Mouse (Mus musculus): Measurements from ENCODE around the gene Tob2. TPM values are rescaled to one million over a fixed set of nuclear protein-coding genes. Genes with fewer than 3 reads are reported as not detected.

Gene Tob2
- total RNA-seq, 1 experiment = 20.9 TPM

DNA sequence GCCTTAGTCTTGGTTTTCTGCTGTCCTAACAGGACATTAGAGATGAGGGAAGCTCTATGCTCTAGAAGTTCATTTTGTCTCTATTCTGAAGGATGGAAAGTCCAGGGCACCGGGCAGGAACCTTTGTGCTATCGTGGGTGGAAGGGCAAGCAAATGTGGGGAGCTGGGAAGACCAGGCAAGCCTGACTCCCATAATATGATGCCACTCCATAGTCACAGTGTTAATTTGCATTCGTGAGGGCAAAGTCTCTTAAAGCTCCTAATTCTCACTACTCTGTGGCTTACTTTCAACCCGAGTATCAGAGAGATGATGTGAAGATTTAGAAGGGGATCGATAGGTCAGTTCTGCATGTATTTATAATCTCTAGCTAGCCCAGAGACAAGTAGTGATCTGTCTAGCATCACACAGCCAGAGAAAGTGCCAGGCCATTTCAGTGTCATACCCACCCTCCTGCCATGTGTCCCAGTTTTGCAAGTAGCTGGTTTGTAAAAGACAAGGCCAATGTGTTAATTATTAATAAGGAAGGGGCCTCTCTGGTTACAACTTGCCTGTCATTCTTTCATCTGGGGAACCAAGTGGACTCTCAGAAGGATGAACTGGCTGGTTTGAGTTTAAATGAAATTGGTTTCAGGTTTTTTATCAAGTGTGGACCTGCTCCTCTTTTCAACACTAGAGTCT is 39.1 kb upstream of the Tob2 start:
- Histone ChIP-seq H3K9ac (ENCODE audit: insufficient read depth, low read depth, low read length, poor library complexity, severe bottlenecking) (no peak overlapping the region), H3K9me3 (ENCODE audit: control insufficient read depth, insufficient read depth, low read depth, low read length) (no peaks in the 10 kb centered on the region), H3K27ac (ENCODE audit: insufficient read depth, low read depth, low read length, poor library complexity, severe bottlenecking) (no peak overlapping the region), H3K4me1 (ENCODE audit: control insufficient read depth in 2 of 2, insufficient read depth in 2 of 2, low read length in 2 of 2, poor library complexity in 1 of 2) (peaks cover 0 to 2% of the 10 kb centered on the region in 2 experiments; a peak in 2 of 4 replicates), H3K4me3 (ENCODE audit: insufficient read depth in 1 of 2, low read depth in 1 of 2, low read length in 2 of 2, poor library complexity in 1 of 2, severe bottlenecking in 1 of 2) (no peak overlapping the region), H3K36me3 (ENCODE audit: control insufficient read depth, insufficient read depth, low read length, poor library complexity, severe bottlenecking) (peaks cover 44% of the 10 kb centered on the region)
- DNase-seq (ENCODE audit: low read depth, low spot score) = no peak
- TF ChIP-seq ZNF384 (IDR thresholded peaks at IDR 0.05; ENCODE audit: low read depth, low read length) (no peak), CHD2 (IDR thresholded peaks at IDR 0.05; ENCODE audit: low read depth, low read length) (no peak), MAFK (IDR thresholded peaks at IDR 0.05; ENCODE audit: insufficient read depth, low read depth, low read length) (no peak), HCFC1 (IDR thresholded peaks at IDR 0.05; ENCODE audit: borderline replicate concordance, insufficient read depth, low read length) (no peak)
- in situ Hi-C loops (cut with MboI; ENCODE audit: low sequenced_read_pairs in 2 of 2, unreplicated experiment in 2 of 2) = no loop called here

DNA sequence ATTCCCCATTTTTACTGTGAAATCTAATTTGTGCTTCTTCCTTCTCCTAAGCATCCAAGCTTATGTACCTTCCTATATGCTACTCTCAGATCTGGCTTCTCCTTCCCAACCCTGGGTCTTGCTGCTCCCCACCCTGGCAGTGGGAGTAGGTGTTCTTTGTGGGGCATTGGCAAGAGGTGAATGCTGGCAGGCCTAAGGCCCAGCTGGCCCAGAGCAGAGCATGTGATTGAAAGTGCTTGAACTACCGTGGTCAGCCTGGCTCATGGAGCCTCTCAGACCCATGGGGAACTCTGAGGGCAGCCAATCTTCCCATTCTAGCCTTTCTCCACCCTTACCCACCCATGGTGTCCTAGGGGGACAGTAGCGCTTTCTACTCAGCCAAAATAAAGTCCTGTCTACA is 37.8 kb upstream of the Tob2 start:
- Histone ChIP-seq H3K4me1 (ENCODE audit: control insufficient read depth in 2 of 2, insufficient read depth in 2 of 2, low read length in 2 of 2, poor library complexity in 1 of 2) (peaks cover 6 to 8% of the 10 kb centered on the region in 2 experiments), H3K4me3 (ENCODE audit: insufficient read depth in 1 of 2, low read depth in 1 of 2, low read length in 2 of 2, poor library complexity in 1 of 2, severe bottlenecking in 1 of 2) (no peak overlapping the region), H3K36me3 (ENCODE audit: control insufficient read depth, insufficient read depth, low read length, poor library complexity, severe bottlenecking) (peaks cover 38% of the 10 kb centered on the region), H3K9ac (ENCODE audit: insufficient read depth, low read depth, low read length, poor library complexity, severe bottlenecking) (no peak overlapping the region), H3K9me3 (ENCODE audit: control insufficient read depth, insufficient read depth, low read depth, low read length) (no peaks in the 10 kb centered on the region), H3K27ac (ENCODE audit: insufficient read depth, low read depth, low read length, poor library complexity, severe bottlenecking) (no peak overlapping the region)
- in situ Hi-C loops (cut with MboI; ENCODE audit: low sequenced_read_pairs in 2 of 2, unreplicated experiment in 2 of 2) = no loop called here
- TF ChIP-seq MAFK (IDR thresholded peaks at IDR 0.05; ENCODE audit: insufficient read depth, low read depth, low read length) (no peak), ZNF384 (IDR thresholded peaks at IDR 0.05; ENCODE audit: low read depth, low read length) (no peak), CHD2 (IDR thresholded peaks at IDR 0.05; ENCODE audit: low read depth, low read length) (no peak), HCFC1 (IDR thresholded peaks at IDR 0.05; ENCODE audit: borderline replicate concordance, insufficient read depth, low read length) (no peak), ZC3H11A (IDR thresholded peaks at IDR 0.05; ENCODE audit: borderline replicate concordance, low read depth, low read length) (no peak)
- DNase-seq (ENCODE audit: low read depth, low spot score) = no peak

DNA sequence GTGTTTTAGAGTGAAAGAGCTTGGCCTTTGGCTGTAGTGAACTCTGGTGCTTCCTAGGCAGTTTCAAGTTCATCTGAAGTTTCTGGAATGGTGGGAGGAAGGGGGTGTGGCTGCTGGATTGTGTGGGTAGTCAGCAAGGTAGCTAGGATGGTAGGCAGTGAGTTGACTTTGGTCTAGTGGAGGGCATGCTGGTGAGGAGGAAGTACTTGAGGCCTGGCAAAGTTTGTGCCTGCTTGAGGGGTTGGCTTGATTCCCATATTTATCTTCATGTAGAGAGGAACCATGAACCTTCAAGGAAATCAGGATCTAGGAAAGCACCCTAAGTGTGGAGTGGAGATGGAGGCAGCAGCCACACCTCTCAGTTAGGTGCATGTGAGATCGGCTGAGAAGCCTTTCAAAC is 35.4 kb upstream of the Tob2 start:
- Histone ChIP-seq H3K36me3 (ENCODE audit: control insufficient read depth, insufficient read depth, low read length, poor library complexity, severe bottlenecking) (peaks cover 26% of the 10 kb centered on the region), H3K9me3 (ENCODE audit: control insufficient read depth, insufficient read depth, low read depth, low read length) (no peaks in the 10 kb centered on the region), H3K4me3 (ENCODE audit: insufficient read depth in 1 of 2, low read depth in 1 of 2, low read length in 2 of 2, poor library complexity in 1 of 2, severe bottlenecking in 1 of 2) (no peak overlapping the region), H3K9ac (ENCODE audit: insufficient read depth, low read depth, low read length, poor library complexity, severe bottlenecking) (no peak overlapping the region), H3K4me1 (ENCODE audit: control insufficient read depth in 2 of 2, insufficient read depth in 2 of 2, low read length in 2 of 2, poor library complexity in 1 of 2) (peaks cover 8 to 11% of the 10 kb centered on the region in 2 experiments), H3K27ac (ENCODE audit: insufficient read depth, low read depth, low read length, poor library complexity, severe bottlenecking) (0 out of 2 replicates have a peak overlapping the region, but pooled peaks have one; percentile 36)
- in situ Hi-C loops (cut with MboI; ENCODE audit: low sequenced_read_pairs in 2 of 2, unreplicated experiment in 2 of 2) = no loop called here
- no peak for DNase-seq (ENCODE audit: low read depth, low spot score)
- no peak for TF ChIP-seq MAFK (IDR thresholded peaks at IDR 0.05; ENCODE audit: insufficient read depth, low read depth, low read length)
- no peak for TF ChIP-seq HCFC1 (IDR thresholded peaks at IDR 0.05; ENCODE audit: borderline replicate concordance, insufficient read depth, low read length)
- TF ChIP-seq ZNF384 (IDR thresholded peaks at IDR 0.05; ENCODE audit: low read depth, low read length) = no peak
- no peak for TF ChIP-seq ZC3H11A (IDR thresholded peaks at IDR 0.05; ENCODE audit: borderline replicate concordance, low read depth, low read length)
- TF ChIP-seq CHD2 (IDR thresholded peaks at IDR 0.05; ENCODE audit: low read depth, low read length) = no peak

DNA sequence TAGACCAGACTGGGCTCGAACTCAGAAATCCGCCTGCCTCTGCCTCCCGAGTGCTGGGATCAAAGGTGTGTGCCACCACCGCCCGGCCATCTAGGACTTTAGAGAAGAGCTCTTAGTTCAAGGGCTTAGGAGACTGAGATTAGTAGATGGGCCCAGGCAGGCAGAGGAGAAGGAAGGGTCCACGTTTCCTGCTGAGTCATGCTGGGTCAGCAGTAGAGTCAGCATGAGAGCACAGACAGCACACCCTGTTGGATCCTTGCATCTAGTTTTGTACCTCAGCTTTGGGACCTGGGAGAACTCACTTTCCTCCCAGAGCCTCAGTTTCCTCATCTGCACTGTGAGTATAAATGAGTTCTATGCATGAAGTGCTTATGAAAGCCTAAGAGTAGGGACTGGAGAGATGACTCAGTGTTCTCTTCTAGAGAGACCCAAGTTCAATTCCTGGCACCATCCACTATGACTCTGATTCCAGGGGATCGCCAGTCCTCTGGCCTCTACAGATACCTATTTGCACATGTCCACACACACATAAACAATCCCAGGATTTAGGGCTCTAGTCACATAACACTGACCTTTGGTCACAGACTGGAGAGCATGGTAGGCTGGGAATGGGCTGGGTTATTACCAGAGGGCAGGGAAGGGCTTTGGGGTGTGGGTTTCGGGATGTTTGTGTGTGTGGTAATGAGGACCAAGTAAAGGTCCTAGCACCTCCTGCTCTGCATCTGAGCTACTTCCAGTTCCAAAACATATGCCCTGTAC is 33.4 kb upstream of the Tob2 start:
- Histone ChIP-seq H3K27ac (ENCODE audit: insufficient read depth, low read depth, low read length, poor library complexity, severe bottlenecking) (peak overlapping the region; percentile 59), H3K4me3 (ENCODE audit: insufficient read depth in 1 of 2, low read depth in 1 of 2, low read length in 2 of 2, poor library complexity in 1 of 2, severe bottlenecking in 1 of 2) (no peak overlapping the region), H3K9ac (ENCODE audit: insufficient read depth, low read depth, low read length, poor library complexity, severe bottlenecking) (peak overlapping the region; percentile 30; the same call in 1 of the 2 replicates), H3K4me1 (ENCODE audit: control insufficient read depth in 2 of 2, insufficient read depth in 2 of 2, low read length in 2 of 2, poor library complexity in 1 of 2) (peaks cover 8 to 11% of the 10 kb centered on the region in 2 experiments), H3K36me3 (ENCODE audit: control insufficient read depth, insufficient read depth, low read length, poor library complexity, severe bottlenecking) (peaks cover 19% of the 10 kb centered on the region), H3K9me3 (ENCODE audit: control insufficient read depth, insufficient read depth, low read depth, low read length) (no peaks in the 10 kb centered on the region)
- in situ Hi-C loops (cut with MboI; ENCODE audit: low sequenced_read_pairs in 2 of 2, unreplicated experiment in 2 of 2) = no loop called here
- TF ChIP-seq MAFK (IDR thresholded peaks at IDR 0.05; ENCODE audit: insufficient read depth, low read depth, low read length) = peak; percentile 98
- no peak for TF ChIP-seq CHD2 (IDR thresholded peaks at IDR 0.05; ENCODE audit: low read depth, low read length)
- DNase-seq (ENCODE audit: low read depth, low spot score) = peak; percentile 54

Measured in ES-E14 (cell line).